8 mouse cellular contexts compared by ENCODE assay signal in the genomic region with DNA sequence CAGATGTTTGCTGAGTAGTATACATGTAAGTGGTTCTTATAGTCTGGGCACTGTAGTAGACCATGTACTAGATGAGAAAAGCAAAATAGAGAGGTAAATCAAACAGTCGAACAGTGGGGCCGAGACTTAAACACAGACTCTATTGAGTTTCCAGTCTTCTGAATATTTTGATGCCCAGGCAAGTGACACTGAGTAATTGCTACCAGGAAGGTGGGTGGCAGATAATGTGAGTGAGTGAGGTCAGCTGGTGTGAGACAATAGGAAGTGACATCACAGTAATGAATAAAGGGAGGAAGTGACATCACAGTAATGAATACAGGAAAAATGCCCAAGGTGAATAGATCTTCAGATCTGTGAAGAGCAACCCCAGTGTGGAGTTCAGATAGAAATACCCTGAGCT. TPM values are rescaled to one million over a fixed set of nuclear protein-coding genes. Genes with fewer than 3 reads are reported as not detected.
DNase-seq lines count a peak whose midpoint lies in the region; ATAC-seq and TF ChIP-seq lines count a peak whose summit lies in the region.

Rapgef5 (plus strand) TSS at position 301 of the 400 bp plus-strand sequence.

- WGBS in heart, embryonic 10.5 days: 86% methylated on average over 2 of the region's 2 CpGs
- WGBS in intestine, postnatal 0 days: 91% methylated on average over 2 of the region's 2 CpGs

- no peaks in the 10 kb centered on the region for H3K36me3 ChIP-seq in heart, embryonic 10.5 days
- H3K36me3 ChIP-seq in intestine, postnatal 0 days (ENCODE audit: control insufficient read depth, insufficient read depth): no peaks in the 10 kb centered on the region

- no peak within 1 kb of the TSS for H3K4me2 ChIP-seq in intestine, postnatal 0 days (replicated peaks; ENCODE audit: low read depth)

- H3K9me3 ChIP-seq in heart, embryonic 10.5 days: no peaks in the 10 kb centered on the region
- no peaks in the 10 kb centered on the region for H3K9me3 ChIP-seq in intestine, postnatal 0 days (ENCODE audit: control insufficient read depth)

- no peak for TF ChIP-seq CTCF in intestine, postnatal 0 days (IDR thresholded peaks at IDR 0.05; ENCODE audit: low read depth)

- 0 out of 2 replicates have a peak, but pooled peaks cover 3% of the 10 kb centered on the region for H3K27me3 ChIP-seq in heart, embryonic 10.5 days (ENCODE audit: insufficient read depth, poor library complexity, severe bottlenecking)
- H3K27me3 ChIP-seq in intestine, postnatal 0 days (replicated peaks; ENCODE audit: control insufficient read depth, insufficient read depth, low read length): no peaks in the 10 kb centered on the region

- no peak within 1 kb of the TSS for H3K27ac ChIP-seq in heart, embryonic 10.5 days
- no peak within 1 kb of the TSS for H3K27ac ChIP-seq in intestine, postnatal 0 days (ENCODE audit: low read depth, low read length)

- DNase-seq in heart, adult 11 months: peak; percentile 50
- DNase-seq in heart, embryonic 10.5 days (ENCODE audit: low spot score): no peak
- no peak for DNase-seq in adrenal gland, adult 2 months
- no peak for DNase-seq in heart, adult 8-10 months (ENCODE audit: low spot score)
- no peak for DNase-seq in layer of hippocampus, postnatal 36 days
- no peak for DNase-seq in right cerebral cortex, postnatal 10 days (ENCODE audit: low spot score in 2 of 2)
- DNase-seq in testis, postnatal 10 days (ENCODE audit: low spot score): no peak

- H3K4me1 ChIP-seq in heart, embryonic 10.5 days: no peaks in the 10 kb centered on the region
- no peaks in the 10 kb centered on the region for H3K4me1 ChIP-seq in intestine, postnatal 0 days (replicated peaks; ENCODE audit: control insufficient read depth, insufficient read depth, low read length)

- H3K9ac ChIP-seq in intestine, postnatal 0 days (ENCODE audit: low read depth, low read length): no peak within 1 kb of the TSS

- no peak within 1 kb of the TSS for H3K4me3 ChIP-seq in heart, embryonic 10.5 days
- no peak within 1 kb of the TSS for H3K4me3 ChIP-seq in intestine, postnatal 0 days (ENCODE audit: low read depth, low read length)

- no peak for ATAC-seq in intestine, postnatal 0 days

RNA-seq across cellular contexts. Expression of gene Rapgef5, which starts in this region (rescaled TPM):
- 9.4 and 17.8 TPM in 2 replicates for polyA plus RNA-seq in heart, embryonic 10.5 days (2016; fragmentation: Nextera tagmentation; extraction: Ambion mirVana)
- 10 to 100 TPM; 36.1 to 39.4 TPM for total RNA-seq in adrenal gland, adult 2 months (2021)
- polyA plus RNA-seq in adrenal gland, adult 2 months (2012; rRNA removed): 9.4 and 12.4 TPM in 2 replicates
- 10 to 100 TPM; 27.1 to 39.3 (median 35.8) TPM for total RNA-seq in heart, adult 8-10 months (2022)
- total RNA-seq in layer of hippocampus, postnatal 36 days (2021): 100 to 1,000 TPM; 189 to 207 TPM
- 3.6 and 3.7 TPM in 2 replicates for polyA plus RNA-seq in intestine, postnatal 0 days (2015; fragmentation: Nextera tagmentation; extraction: Ambion mirVana)

Comparison
In these comparisons a context has a peak if more than half of its experiments do, and no peak if none do; other contexts are left out.
1. RNA of gene Rapgef5 (total RNA-seq): 189 to 207 TPM in layer of hippocampus, postnatal 36 days; 36.1 to 39.4 TPM in adrenal gland, adult 2 months and 27.1 to 39.3 TPM in heart, adult 8-10 months; every median in the first group is over 4 times any median in the second.